Mouse (Mus musculus): ENCODE results near the gene Mindy1. TPM values are rescaled to one million over a fixed set of nuclear protein-coding genes. Genes with fewer than 3 reads are reported as not detected.

Gene Mindy1
- polyA plus RNA-seq, 1 experiment = 89.2 TPM

- H3K4me1 ChIP-seq (ENCODE audit: control insufficient read depth, insufficient read depth, insufficient read length, low read length) = no peaks in the 10 kb centered on the region
- H3K27ac ChIP-seq (ENCODE audit: insufficient read depth, low read depth, low read length) = no peak overlapping the region
- H3K4me3 ChIP-seq (ENCODE audit: low read depth, low read length) = no peak overlapping the region
- WGBS = 79% methylated on average over 12 of the region's 12 CpGs
- TF ChIP-seq CTCF (IDR thresholded peaks at IDR 0.05; ENCODE audit: extremely low read depth, insufficient read length, insufficient replicate concordance, low read depth, low read length) (no peak), POLR2A (IDR thresholded peaks at IDR 0.05; ENCODE audit: low read depth, low read length) (no peak)
- peaks cover 17% of the 10 kb centered on the region for H3K36me3 ChIP-seq (ENCODE audit: control insufficient read depth, insufficient read depth, low read length)
- H3K27me3 ChIP-seq (ENCODE audit: control insufficient read depth, insufficient read depth, low read length) = no peaks in the 10 kb centered on the region
Measured at GRCm38 (mm10) chr3:95239971-95240370, 41.2 kb upstream of the Mindy1 start.

GRCm38 (mm10) chr3:95240900-95241299 is 40.2 kb upstream of the Mindy1 start:
- TF ChIP-seq POLR2A (IDR thresholded peaks at IDR 0.05; ENCODE audit: low read depth, low read length) (no peak), CTCF (IDR thresholded peaks at IDR 0.05; ENCODE audit: extremely low read depth, insufficient read length, insufficient replicate concordance, low read depth, low read length) (no peak)
- H3K4me1 ChIP-seq (ENCODE audit: control insufficient read depth, insufficient read depth, insufficient read length, low read length) = no peaks in the 10 kb centered on the region
- no peak overlapping the region for H3K27ac ChIP-seq (ENCODE audit: insufficient read depth, low read depth, low read length)
- H3K36me3 ChIP-seq (ENCODE audit: control insufficient read depth, insufficient read depth, low read length) = peaks cover 8% of the 10 kb centered on the region
- 52% methylated on average over 17 of the region's 17 CpGs for WGBS
- H3K27me3 ChIP-seq (ENCODE audit: control insufficient read depth, insufficient read depth, low read length) = no peaks in the 10 kb centered on the region
- H3K4me3 ChIP-seq (ENCODE audit: low read depth, low read length) = no peak overlapping the region

GRCm38 (mm10) chr3:95241498-95241897 is 39.6 kb upstream of the Mindy1 start, which contains the start of gene Gm128:
TSS of gene Gm128 (minus strand) at chr3:95241598.
- Histone ChIP-seq H3K36me3 (ENCODE audit: control insufficient read depth, insufficient read depth, low read length) (peaks cover 3% of the 10 kb centered on the region; the same call in 1 of the 2 replicates), H3K4me3 (ENCODE audit: low read depth, low read length) (no peak within 1 kb of the TSS), H3K4me1 (ENCODE audit: control insufficient read depth, insufficient read depth, insufficient read length, low read length) (no peaks in the 10 kb centered on the region), H3K27me3 (ENCODE audit: control insufficient read depth, insufficient read depth, low read length) (no peaks in the 10 kb centered on the region), H3K27ac (ENCODE audit: insufficient read depth, low read depth, low read length) (no peak within 1 kb of the TSS)
- TF ChIP-seq POLR2A (IDR thresholded peaks at IDR 0.05; ENCODE audit: low read depth, low read length) (no peak), CTCF (IDR thresholded peaks at IDR 0.05; ENCODE audit: extremely low read depth, insufficient read length, insufficient replicate concordance, low read depth, low read length) (no peak)
- WGBS = 83% methylated on average over 7 of the region's 7 CpGs

GRCm38 (mm10) chr3:95243086-95243485 is 38.1 kb upstream of the Mindy1 start:
- H3K27me3 ChIP-seq (ENCODE audit: control insufficient read depth, insufficient read depth, low read length) = no peaks in the 10 kb centered on the region
- H3K4me3 ChIP-seq (ENCODE audit: low read depth, low read length) = no peak overlapping the region
- H3K27ac ChIP-seq (ENCODE audit: insufficient read depth, low read depth, low read length) = no peak overlapping the region
- H3K36me3 ChIP-seq (ENCODE audit: control insufficient read depth, insufficient read depth, low read length) = no peaks in the 10 kb centered on the region
- H3K4me1 ChIP-seq (ENCODE audit: control insufficient read depth, insufficient read depth, insufficient read length, low read length) = no peaks in the 10 kb centered on the region
- TF ChIP-seq CTCF (IDR thresholded peaks at IDR 0.05; ENCODE audit: extremely low read depth, insufficient read length, insufficient replicate concordance, low read depth, low read length) = no peak
- 76% methylated on average over 2 of the region's 2 CpGs for WGBS

- WGBS = 58% methylated on average over 5 of the region's 5 CpGs
- no peaks in the 10 kb centered on the region for H3K4me1 ChIP-seq (ENCODE audit: control insufficient read depth, insufficient read depth, insufficient read length, low read length)
- H3K27me3 ChIP-seq (ENCODE audit: control insufficient read depth, insufficient read depth, low read length) = no peaks in the 10 kb centered on the region
- H3K27ac ChIP-seq (ENCODE audit: insufficient read depth, low read depth, low read length) = no peak overlapping the region
- no peaks in the 10 kb centered on the region for H3K36me3 ChIP-seq (ENCODE audit: control insufficient read depth, insufficient read depth, low read length)
- TF ChIP-seq POLR2A (IDR thresholded peaks at IDR 0.05; ENCODE audit: low read depth, low read length) = no peak
- no peak for TF ChIP-seq CTCF (IDR thresholded peaks at IDR 0.05; ENCODE audit: extremely low read depth, insufficient read length, insufficient replicate concordance, low read depth, low read length)
- H3K4me3 ChIP-seq (ENCODE audit: low read depth, low read length) = no peak overlapping the region
Measured at GRCm38 (mm10) chr3:95246465-95247231, 34.5 kb upstream of the Mindy1 start.

- Histone ChIP-seq H3K4me1 (ENCODE audit: control insufficient read depth, insufficient read depth, insufficient read length, low read length) (no peaks in the 10 kb centered on the region), H3K27ac (ENCODE audit: insufficient read depth, low read depth, low read length) (no peak overlapping the region), H3K36me3 (ENCODE audit: control insufficient read depth, insufficient read depth, low read length) (no peaks in the 10 kb centered on the region), H3K4me3 (ENCODE audit: low read depth, low read length) (no peak overlapping the region), H3K27me3 (ENCODE audit: control insufficient read depth, insufficient read depth, low read length) (no peaks in the 10 kb centered on the region)
- 42% methylated on average over 1 of the region's 1 CpGs for WGBS
- no peak for TF ChIP-seq POLR2A (IDR thresholded peaks at IDR 0.05; ENCODE audit: low read depth, low read length)
- TF ChIP-seq CTCF (IDR thresholded peaks at IDR 0.05; ENCODE audit: extremely low read depth, insufficient read length, insufficient replicate concordance, low read depth, low read length) = no peak
Measured at GRCm38 (mm10) chr3:95247660-95248336, 33.3 kb upstream of the Mindy1 start.

GRCm38 (mm10) chr3:95250361-95250760 is 30.8 kb upstream of the Mindy1 start:
- H3K4me3 ChIP-seq (ENCODE audit: low read depth, low read length) = no peak overlapping the region
- no peak for TF ChIP-seq CTCF (IDR thresholded peaks at IDR 0.05; ENCODE audit: extremely low read depth, insufficient read length, insufficient replicate concordance, low read depth, low read length)
- TF ChIP-seq POLR2A (IDR thresholded peaks at IDR 0.05; ENCODE audit: low read depth, low read length) = no peak
- no peak overlapping the region for H3K27ac ChIP-seq (ENCODE audit: insufficient read depth, low read depth, low read length)
- no peaks in the 10 kb centered on the region for H3K4me1 ChIP-seq (ENCODE audit: control insufficient read depth, insufficient read depth, insufficient read length, low read length)
- peaks cover 8% of the 10 kb centered on the region; the same call in 1 of the 2 replicates for H3K36me3 ChIP-seq (ENCODE audit: control insufficient read depth, insufficient read depth, low read length)
- no peaks in the 10 kb centered on the region for H3K27me3 ChIP-seq (ENCODE audit: control insufficient read depth, insufficient read depth, low read length)
- WGBS = 82% methylated on average over 5 of the region's 5 CpGs
